Mouse (Mus musculus) urinary bladder, postnatal 10 days (tissue): ENCODE measurements around the gene Rspo1.

Experiments used
- DNase-seq: peaks from one replicate; pipeline ENCODE4 v3.0.0; 2022; ENCODE audit warnings: low spot score

The Rspo1 gene

GRCm38 (mm10) chr4:124973296-124973695 is 12.9 kb upstream of the Rspo1 start:
- DNase-seq, result no peak

- no peak for DNase-seq
Measured at GRCm38 (mm10) chr4:124978201-124978600, 8.0 kb upstream of the Rspo1 start.

GRCm38 (mm10) chr4:124983893-124984526 is 2.2 kb upstream of the Rspo1 start:
- DNase-seq, result no peak

GRCm38 (mm10) chr4:124984871-124985670 is 1.2 kb upstream of the Rspo1 start:
- DNase-seq, result no peak

GRCm38 (mm10) chr4:124986739-124987710 is 795 bp downstream of the Rspo1 start:
- no peak for DNase-seq

GRCm38 (mm10) chr4:124987711-124988097 is 1.5 kb downstream of the Rspo1 start:
- no peak for DNase-seq

GRCm38 (mm10) chr4:124988382-124988781 is 2.2 kb downstream of the Rspo1 start:
- DNase-seq, result no peak

- DNase-seq, result no peak
Measured at GRCm38 (mm10) chr4:124989787-124990253, 3.6 kb downstream of the Rspo1 start.

- no peak for DNase-seq
Measured at GRCm38 (mm10) chr4:124990325-124990724, 4.1 kb downstream of the Rspo1 start.

- DNase-seq, result no peak
Measured at GRCm38 (mm10) chr4:124997479-124998147, 11.4 kb downstream of the Rspo1 start.

GRCm38 (mm10) chr4:124999548-124999947 is 13.3 kb downstream of the Rspo1 start:
- no peak for DNase-seq

- DNase-seq, result no peak
Measured at GRCm38 (mm10) chr4:125002978-125003377, 16.7 kb downstream of the Rspo1 start.

- no peak for DNase-seq
Measured at GRCm38 (mm10) chr4:125004886-125005285, 18.7 kb downstream of the Rspo1 start.

GRCm38 (mm10) chr4:125007460-125007859 is 21.2 kb downstream of the Rspo1 start:
- no peak for DNase-seq

- no peak for DNase-seq
Measured at GRCm38 (mm10) chr4:125008220-125008619, 22.0 kb downstream of the Rspo1 start.

- no peak for DNase-seq
Measured at GRCm38 (mm10) chr4:125008712-125009111, 22.5 kb downstream of the Rspo1 start.

GRCm38 (mm10) chr4:125015806-125016635 is 29.8 kb downstream of the Rspo1 start, which contains the start of gene Gnl2:
TSS of gene Gnl2 (plus strand) at chr4:125016585.
- no peak for DNase-seq

- DNase-seq, result no peak
Measured at GRCm38 (mm10) chr4:125017431-125017830, 31.2 kb downstream of the Rspo1 start.

GRCm38 (mm10) chr4:125020780-125021538 is 34.7 kb downstream of the Rspo1 start:
- DNase-seq, result no peak
